Mouse (Mus musculus): Measurements from ENCODE around the gene Gab1. TPM values are rescaled to one million over a fixed set of nuclear protein-coding genes. Genes with fewer than 3 reads are reported as not detected.
"Not testable (repeated sequence)": the region's sequence is repeated elsewhere in the genome, so short reads cannot be mapped to it uniquely, and the experiment has no call there.

Gab1 gene
- polyA plus RNA-seq, 1 experiment = 13.6 TPM

DNA sequence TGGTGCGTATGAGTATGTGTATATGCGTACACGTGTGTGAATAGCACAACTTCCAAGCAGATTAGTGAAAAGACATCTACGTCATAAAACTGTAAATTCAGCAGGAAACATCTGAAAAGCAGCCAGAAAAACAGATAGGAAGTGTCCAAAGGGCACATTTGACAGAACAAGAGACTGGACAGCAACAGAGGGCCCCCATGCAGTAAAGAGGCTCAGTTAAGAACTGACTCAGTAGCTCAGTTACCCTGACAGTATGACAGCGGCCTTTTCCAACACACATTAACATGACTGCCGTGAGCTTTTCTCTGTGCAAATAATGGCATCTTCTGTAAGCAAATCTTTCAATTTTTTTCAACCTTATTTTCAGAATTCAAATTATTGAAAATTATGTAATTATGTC lies 111.9 kb downstream of the Gab1 start:
- H3K27ac ChIP-seq (ENCODE audit: insufficient read depth, low read depth, low read length) = no peak overlapping the region
- H3K4me1 ChIP-seq (ENCODE audit: control insufficient read depth, insufficient read depth, insufficient read length, low read length) = no peaks in the 10 kb centered on the region
- H3K27me3 ChIP-seq (ENCODE audit: control insufficient read depth, insufficient read depth, low read length) = no peaks in the 10 kb centered on the region
- 66% methylated on average over 6 of the region's 6 CpGs for WGBS
- no peak overlapping the region for H3K4me3 ChIP-seq (ENCODE audit: low read depth, low read length)
- TF ChIP-seq POLR2A (IDR thresholded peaks at IDR 0.05; ENCODE audit: low read depth, low read length) (no peak), CTCF (IDR thresholded peaks at IDR 0.05; ENCODE audit: extremely low read depth, insufficient read length, insufficient replicate concordance, low read depth, low read length) (no peak)
- H3K36me3 ChIP-seq (ENCODE audit: control insufficient read depth, insufficient read depth, low read length) = peaks cover 24% of the 10 kb centered on the region

DNA sequence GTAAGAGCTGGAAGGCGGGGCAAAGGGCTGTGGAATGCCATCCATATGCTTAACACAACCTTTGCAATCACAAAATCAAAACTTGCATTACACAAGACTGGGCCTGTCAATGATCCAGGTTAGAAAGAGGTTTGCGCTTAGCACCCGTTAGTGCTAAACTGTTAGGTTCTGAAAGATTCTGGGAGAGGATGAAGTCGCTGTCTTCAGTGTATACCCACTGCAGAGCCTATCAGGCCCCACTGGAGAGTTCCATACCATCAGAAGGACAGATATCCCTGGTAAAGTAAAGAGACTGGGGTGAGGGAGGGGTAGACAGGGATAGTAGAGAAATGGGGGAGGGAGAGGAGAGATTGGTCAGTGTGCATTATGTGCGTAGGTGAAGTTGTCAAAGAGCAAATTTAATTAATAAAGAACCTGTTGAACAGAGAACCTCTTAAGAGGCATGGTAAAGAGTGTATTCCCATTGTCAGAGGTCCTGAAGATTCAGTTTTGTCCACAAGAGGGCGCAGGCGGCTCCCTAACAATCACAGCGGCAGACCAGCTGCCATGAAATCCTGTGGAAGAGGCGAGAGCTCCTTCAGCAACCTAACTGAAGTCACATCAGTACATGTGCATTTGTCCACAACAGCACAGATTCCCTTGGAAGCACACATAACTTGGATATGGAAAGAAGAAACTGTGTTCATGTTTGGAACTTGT lies 127.2 kb downstream of the Gab1 start:
- no peaks in the 10 kb centered on the region for H3K4me1 ChIP-seq (ENCODE audit: control insufficient read depth, insufficient read depth, insufficient read length, low read length)
- WGBS = 31% methylated on average over 9 of the region's 9 CpGs
- TF ChIP-seq POLR2A (IDR thresholded peaks at IDR 0.05; ENCODE audit: low read depth, low read length) (no peak), CTCF (IDR thresholded peaks at IDR 0.05; ENCODE audit: extremely low read depth, insufficient read length, insufficient replicate concordance, low read depth, low read length) (peak; percentile 89; the same call in 1 of the 2 replicates)

GRCm38 (mm10) chr8:80752429-80752828 lies 127.9 kb downstream of the Gab1 start:
- TF ChIP-seq CTCF (IDR thresholded peaks at IDR 0.05; ENCODE audit: extremely low read depth, insufficient read length, insufficient replicate concordance, low read depth, low read length) (no peak), POLR2A (IDR thresholded peaks at IDR 0.05; ENCODE audit: low read depth, low read length) (no peak)
- Histone ChIP-seq H3K4me1 (ENCODE audit: control insufficient read depth, insufficient read depth, insufficient read length, low read length) (no peaks in the 10 kb centered on the region), H3K36me3 (ENCODE audit: control insufficient read depth, insufficient read depth, low read length) (no peaks in the 10 kb centered on the region), H3K27ac (ENCODE audit: insufficient read depth, low read depth, low read length) (no peak overlapping the region), H3K4me3 (ENCODE audit: low read depth, low read length) (no peak overlapping the region), H3K27me3 (ENCODE audit: control insufficient read depth, insufficient read depth, low read length) (no peaks in the 10 kb centered on the region)
- WGBS = 57% methylated on average over 7 of the region's 7 CpGs

More for the DNA sequence above, 127.2 kb downstream of the Gab1 start:
- no peak overlapping the region for H3K27ac ChIP-seq (ENCODE audit: insufficient read depth, low read depth, low read length)
- no peak overlapping the region for H3K4me3 ChIP-seq (ENCODE audit: low read depth, low read length)
- no peaks in the 10 kb centered on the region for H3K36me3 ChIP-seq (ENCODE audit: control insufficient read depth, insufficient read depth, low read length)
- H3K27me3 ChIP-seq (ENCODE audit: control insufficient read depth, insufficient read depth, low read length) = no peaks in the 10 kb centered on the region

DNA sequence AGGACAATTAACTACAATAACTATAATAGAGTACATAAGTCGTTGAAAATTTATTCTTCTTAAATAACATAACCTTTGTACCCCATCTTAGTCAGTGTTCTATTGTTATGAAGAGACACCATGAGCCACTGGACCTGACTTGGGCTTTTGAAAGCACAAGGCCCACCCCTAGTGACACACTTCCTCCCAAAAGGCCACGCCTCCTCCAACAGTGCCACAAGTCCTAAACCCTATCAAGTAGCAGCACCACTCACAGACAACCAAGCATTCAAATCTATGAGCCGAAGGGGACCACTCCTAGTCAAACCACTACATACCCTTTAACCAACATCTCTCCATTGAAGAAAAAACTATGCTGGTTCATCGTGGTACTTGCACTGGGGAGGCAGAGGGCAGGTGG lies 131.2 kb downstream of the Gab1 start:
- Histone ChIP-seq H3K4me3 (ENCODE audit: low read depth, low read length) (no peak overlapping the region), H3K27ac (ENCODE audit: insufficient read depth, low read depth, low read length) (no peak overlapping the region), H3K36me3 (ENCODE audit: control insufficient read depth, insufficient read depth, low read length) (no peaks in the 10 kb centered on the region), H3K4me1 (ENCODE audit: control insufficient read depth, insufficient read depth, insufficient read length, low read length) (no peaks in the 10 kb centered on the region), H3K27me3 (ENCODE audit: control insufficient read depth, insufficient read depth, low read length) (no peaks in the 10 kb centered on the region)
- no peak for TF ChIP-seq CTCF (IDR thresholded peaks at IDR 0.05; ENCODE audit: extremely low read depth, insufficient read length, insufficient replicate concordance, low read depth, low read length)
- no peak for TF ChIP-seq POLR2A (IDR thresholded peaks at IDR 0.05; ENCODE audit: low read depth, low read length)
- WGBS = 81% methylated on average over 4 of the region's 4 CpGs

GRCm38 (mm10) chr8:80739932-80740331 lies 140.4 kb downstream of the Gab1 start:
- H3K4me3 ChIP-seq (ENCODE audit: low read depth, low read length) = peak overlapping the region; percentile 93
- peak overlapping the region; percentile 98 for H3K27ac ChIP-seq (ENCODE audit: insufficient read depth, low read depth, low read length)
- WGBS = 5% methylated on average over 14 of the region's 14 CpGs
- TF ChIP-seq POLR2A (IDR thresholded peaks at IDR 0.05; ENCODE audit: low read depth, low read length) (no peak), CTCF (IDR thresholded peaks at IDR 0.05; ENCODE audit: extremely low read depth, insufficient read length, insufficient replicate concordance, low read depth, low read length) (no peak)
- no peaks in the 10 kb centered on the region for H3K27me3 ChIP-seq (ENCODE audit: control insufficient read depth, insufficient read depth, low read length)
- no peaks in the 10 kb centered on the region for H3K4me1 ChIP-seq (ENCODE audit: control insufficient read depth, insufficient read depth, insufficient read length, low read length)
- H3K36me3 ChIP-seq (ENCODE audit: control insufficient read depth, insufficient read depth, low read length) = peaks cover 5% of the 10 kb centered on the region; the same call in 1 of the 2 replicates

DNA sequence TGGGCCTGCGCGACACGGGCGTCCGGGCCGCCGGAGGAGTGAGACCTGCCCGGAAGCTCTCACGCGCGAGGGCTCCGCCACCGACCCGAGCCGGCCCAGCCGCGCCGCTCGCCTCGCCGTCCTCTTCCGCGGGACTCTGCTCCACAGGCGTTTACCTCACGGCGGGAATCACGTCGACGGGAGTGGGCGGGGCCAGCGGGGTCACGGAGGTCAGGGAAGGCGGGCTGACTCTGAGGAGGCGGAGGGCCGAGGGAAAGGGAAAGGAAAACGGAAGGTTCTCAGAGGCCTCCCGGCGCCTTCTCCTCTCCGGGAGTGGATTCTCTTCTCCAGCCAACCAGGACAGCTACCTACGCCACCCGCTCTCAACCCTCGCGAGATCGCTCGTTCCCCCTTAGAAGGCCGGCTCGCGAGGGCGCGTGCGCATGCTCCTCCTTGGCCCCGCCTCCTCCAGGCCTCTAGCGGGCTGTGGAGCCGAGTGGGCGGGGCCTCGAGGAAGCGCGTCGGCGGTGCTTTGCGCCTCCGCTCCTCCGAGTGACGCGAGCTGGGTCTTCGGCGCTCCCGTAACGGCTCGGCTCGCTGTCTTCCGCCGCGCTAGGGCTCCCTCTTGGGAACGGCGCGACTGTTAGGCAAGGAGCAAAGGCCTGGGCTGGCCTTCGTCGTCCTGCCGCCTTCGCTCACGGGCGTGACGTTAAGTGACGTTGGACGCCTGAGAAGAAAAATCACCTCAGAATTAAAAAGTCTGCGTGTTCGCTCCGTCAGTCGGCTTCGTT lies 141.0 kb downstream of the Gab1 start, which contains the start of gene Smarca5:
Smarca5 (minus strand) TSS at position 343 of the 770 bp plus-strand sequence.
- not testable (repeated sequence) for H3K27me3 ChIP-seq (ENCODE audit: control insufficient read depth, insufficient read depth, low read length); H3K4me1 ChIP-seq (ENCODE audit: control insufficient read depth, insufficient read depth, insufficient read length, low read length); H3K36me3 ChIP-seq (ENCODE audit: control insufficient read depth, insufficient read depth, low read length)
- H3K4me3 ChIP-seq (ENCODE audit: low read depth, low read length) = peak within 1 kb of the TSS; percentile 93
- H3K27ac ChIP-seq (ENCODE audit: insufficient read depth, low read depth, low read length) = peak within 1 kb of the TSS; percentile 98
- TF ChIP-seq POLR2A (IDR thresholded peaks at IDR 0.05; ENCODE audit: low read depth, low read length) = 0 out of 2 replicates have a peak, but pooled peaks have one; percentile 30
- WGBS = 3% methylated on average over 90 of the region's 91 CpGs

Measured in small intestine, adult 2 months (tissue).